Mouse (Mus musculus): Measurements from ENCODE around the gene Ikbke.

DNA sequence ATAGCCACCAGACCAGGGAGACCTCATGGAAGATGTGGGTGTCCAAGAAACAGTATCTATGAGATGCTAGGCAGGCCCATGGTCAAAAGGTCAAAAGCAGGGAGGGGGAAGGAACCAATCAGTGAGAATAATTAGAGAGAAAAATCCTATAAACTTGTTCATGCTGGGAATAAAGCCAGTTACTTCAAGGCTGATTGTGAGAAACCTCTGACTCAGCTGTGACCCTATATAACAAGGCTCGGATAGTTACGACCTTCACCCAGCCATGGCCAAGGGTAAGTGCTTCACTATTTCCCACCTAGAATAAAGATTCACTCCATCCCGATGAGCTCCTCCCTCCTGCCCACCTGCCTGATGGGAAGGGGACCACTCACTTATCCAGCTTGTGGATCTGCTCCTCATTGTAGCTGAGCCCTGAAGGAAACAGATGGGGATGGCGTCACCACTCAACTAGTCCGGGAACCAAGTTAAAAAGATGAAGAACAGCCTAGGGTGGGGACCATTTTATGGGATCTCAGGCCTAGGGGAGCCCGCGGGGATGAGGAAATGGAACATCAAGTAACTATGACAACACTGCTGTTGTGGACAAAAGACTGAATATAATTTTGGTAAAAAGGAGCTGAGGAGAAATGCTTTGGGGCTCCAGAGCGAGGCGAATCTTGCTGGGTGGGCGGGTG is 19.6 kb downstream of the Ikbke start:
- no peak for TF ChIP-seq CTCF (IDR thresholded peaks at IDR 0.05)
- no peak for TF ChIP-seq EP300 (IDR thresholded peaks at IDR 0.05)
